Mouse (Mus musculus): ENCODE results near the gene C1qtnf3. TPM values are rescaled to one million over a fixed set of nuclear protein-coding genes. Genes with fewer than 3 reads are reported as not detected.

The C1qtnf3 gene
- 31.2 and 69.0 TPM in 2 replicates for polyA plus RNA-seq (2015; fragmentation: Nextera tagmentation; extraction: Ambion mirVana)

GRCm38 (mm10) chr15:10951951-10952759 is at the start of gene C1qtnf3:
Gene C1qtnf3 (plus strand): TSS chr15:10952332.

GRCm38 (mm10) chr15:10981377-10982063 is 29.4 kb downstream of the C1qtnf3 start, which contains the start of gene Amacr:
Gene Amacr (plus strand): TSS chr15:10981756.

GRCm38 (mm10) chr15:11000421-11000820 is 48.3 kb downstream of the C1qtnf3 start, which contains the start of gene Slc45a2:
Gene Slc45a2 (plus strand): TSS chr15:11000721.

Other genes with a start within 250 kb of the C1qtnf3 start
- gene Rai14, start 237.7 kb upstream of the C1qtnf3 start, polyA plus RNA-seq (2015; fragmentation: Nextera tagmentation; extraction: Ambion mirVana), result 5.4 and 7.0 TPM in 2 replicates
- 20.5 and 22.8 TPM in 2 replicates for gene Amacr, start 29.4 kb downstream of the C1qtnf3 start, polyA plus RNA-seq (2015; fragmentation: Nextera tagmentation; extraction: Ambion mirVana)
- 0.09 TPM in 1 of 2 replicates, not detected in the other for gene Slc45a2, start 48.4 kb downstream of the C1qtnf3 start, polyA plus RNA-seq (2015; fragmentation: Nextera tagmentation; extraction: Ambion mirVana)
- gene Rxfp3, start 85.7 kb downstream of the C1qtnf3 start, polyA plus RNA-seq (2015; fragmentation: Nextera tagmentation; extraction: Ambion mirVana), result 0.14 and 0.22 TPM in 2 replicates
- gene Adamts12, start 112.5 kb downstream of the C1qtnf3 start, polyA plus RNA-seq (2015; fragmentation: Nextera tagmentation; extraction: Ambion mirVana), result 3.7 and 3.8 TPM in 2 replicates